Mouse (Mus musculus) liver, embryonic 12.5 days (tissue): ENCODE data around the gene Olfr1138. TPM values are rescaled to one million over a fixed set of nuclear protein-coding genes. Genes with fewer than 3 reads are reported as not detected.

Experiments used
- ATAC-seq: fragments of 200-750 bp; cut with Nextera tagmentation; 2 replicates; pipeline ENCODE4 v1.8.0; 2017; ENCODE audit warnings: moderate number of reproducible peaks, mild to moderate bottlenecking, moderate library complexity
- H3K27ac ChIP-seq: fragments of 300-500 bp; sonication (generic); 2 replicates; pipeline ENCODE4 v1.5.1; 2016; ENCODE audit warnings: mild to moderate bottlenecking
- H3K27me3 ChIP-seq: fragments of 300-500 bp; sonication (generic); replicated peaks from 2 replicates; pipeline ENCODE4 v1.6.1; 2016; ENCODE audit warnings: mild to moderate bottlenecking, moderate library complexity
- H3K36me3 ChIP-seq: fragments of 300-500 bp; sonication (generic); 2 replicates; pipeline ENCODE4 v1.6.1; 2016; ENCODE audit warnings: mild to moderate bottlenecking, moderate library complexity
- H3K4me1 ChIP-seq: fragments of 300-500 bp; sonication (generic); 2 replicates; pipeline ENCODE4 v1.6.1; 2016
- H3K4me2 ChIP-seq: fragments of 300-500 bp; sonication (generic); 2 replicates; pipeline ENCODE4 v1.6.1; 2016; ENCODE audit warnings: mild to moderate bottlenecking, moderate library complexity
- H3K4me3 ChIP-seq: fragments of 300-500 bp; sonication (generic); 2 replicates; pipeline ENCODE4 v1.5.1; 2016; ENCODE audit warnings: mild to moderate bottlenecking, moderate library complexity
- H3K9ac ChIP-seq: fragments of 300-500 bp; sonication (generic); 2 replicates; pipeline ENCODE4 v1.6.1; 2016; ENCODE audit warnings: mild to moderate bottlenecking, moderate library complexity
- H3K9me3 ChIP-seq: fragments of 300-500 bp; sonication (generic); replicated peaks from 2 replicates; pipeline ENCODE4 v1.6.1; 2016; ENCODE audit warnings: mild to moderate bottlenecking, moderate library complexity
- WGBS: fragments of 180-500 bp; shearing (Covaris S2); methylation state at CpG from one replicate; pipeline ENCODE4 v1.1.7; 2016; ENCODE audit not compliant: insufficient replicate concordance; 5-methylcytosine and 5-hydroxymethylcytosine counted together
- polyA plus RNA-seq: library from polyadenylated mRNA; unstranded; fragments of >200 nt; fragmentation: Nextera tagmentation; extraction: Ambion mirVana; gene quantifications from 2 replicates; pipeline ENCODE4 v1.2.1, GENCODE M21; 2016

Gene Olfr1138
- not detected in 2 replicates for polyA plus RNA-seq

GRCm38 (mm10) chr2:87739878-87740277 is at the start of gene Olfr1138:
Gene Olfr1138, minus strand, starts transcription at chr2:87739978.
- ATAC-seq = no peak
- Histone ChIP-seq H3K27me3 (no peaks in the 10 kb centered on the region), H3K9ac (no peak within 1 kb of the TSS), H3K36me3 (no peaks in the 10 kb centered on the region), H3K4me2 (no peak within 1 kb of the TSS), H3K27ac (no peak within 1 kb of the TSS), H3K4me1 (no peaks in the 10 kb centered on the region), H3K9me3 (no peaks in the 10 kb centered on the region), H3K4me3 (no peak within 1 kb of the TSS)
- 47% methylated on average over 1 of the region's 1 CpGs for WGBS

GRCm38 (mm10) chr2:87779183-87779582 is 39.4 kb upstream of the Olfr1138 start, which contains the start of gene Olfr152:
Gene Olfr152, plus strand, starts transcription at chr2:87779483.
- 72% methylated on average over 4 of the region's 4 CpGs for WGBS
- 0 out of 2 replicates have a peak, but pooled peaks cover 5% of the 10 kb centered on the region for H3K9me3 ChIP-seq

GRCm38 (mm10) chr2:87776143-87776542 is 36.4 kb upstream of the Olfr1138 start:
- no peak for ATAC-seq
- Histone ChIP-seq H3K4me1 (no peaks in the 10 kb centered on the region), H3K9me3 (0 out of 2 replicates have a peak, but pooled peaks cover 5% of the 10 kb centered on the region), H3K27me3 (no peaks in the 10 kb centered on the region), H3K36me3 (no peaks in the 10 kb centered on the region), H3K9ac (no peak overlapping the region), H3K27ac (no peak overlapping the region), H3K4me2 (no peak overlapping the region), H3K4me3 (no peak overlapping the region)
- 25% methylated on average over 1 of the region's 1 CpGs for WGBS

More at GRCm38 (mm10) chr2:87779183-87779582, 39.4 kb upstream of the Olfr1138 start, which contains the start of gene Olfr152:
- Histone ChIP-seq H3K27me3 (no peaks in the 10 kb centered on the region), H3K4me2 (no peak within 1 kb of the TSS), H3K4me3 (no peak within 1 kb of the TSS), H3K9ac (no peak within 1 kb of the TSS), H3K4me1 (no peaks in the 10 kb centered on the region), H3K27ac (no peak within 1 kb of the TSS), H3K36me3 (no peaks in the 10 kb centered on the region)
- no peak for ATAC-seq

GRCm38 (mm10) chr2:87753891-87754290 is 14.1 kb upstream of the Olfr1138 start, which contains the start of gene Olfr1141:
Gene Olfr1141, minus strand, starts transcription at chr2:87753991.
- Histone ChIP-seq H3K36me3 (no peaks in the 10 kb centered on the region), H3K4me2 (no peak within 1 kb of the TSS), H3K27me3 (no peaks in the 10 kb centered on the region), H3K9me3 (no peaks in the 10 kb centered on the region), H3K4me3 (no peak within 1 kb of the TSS), H3K9ac (no peak within 1 kb of the TSS), H3K4me1 (no peaks in the 10 kb centered on the region), H3K27ac (no peak within 1 kb of the TSS)
- ATAC-seq = no peak
- 51% methylated on average over 1 of the region's 1 CpGs for WGBS

GRCm38 (mm10) chr2:87743452-87743851 is 3.7 kb upstream of the Olfr1138 start, which contains the start of gene Olfr1140:
Gene Olfr1140, plus strand, starts transcription at chr2:87743752.
- Histone ChIP-seq H3K9ac (no peak within 1 kb of the TSS), H3K4me2 (no peak within 1 kb of the TSS), H3K4me3 (no peak within 1 kb of the TSS), H3K9me3 (no peaks in the 10 kb centered on the region), H3K27ac (no peak within 1 kb of the TSS), H3K36me3 (no peaks in the 10 kb centered on the region), H3K4me1 (no peaks in the 10 kb centered on the region), H3K27me3 (no peaks in the 10 kb centered on the region)
- 71% methylated on average over 3 of the region's 3 CpGs for WGBS
- no peak for ATAC-seq

- H3K9me3 ChIP-seq = 0 out of 2 replicates have a peak, but pooled peaks cover 2% of the 10 kb centered on the region
- H3K9ac ChIP-seq = no peak within 1 kb of the TSS
- no peaks in the 10 kb centered on the region for H3K36me3 ChIP-seq
- no peak within 1 kb of the TSS for H3K27ac ChIP-seq
- no peak within 1 kb of the TSS for H3K4me2 ChIP-seq
- H3K27me3 ChIP-seq = no peaks in the 10 kb centered on the region
- H3K4me1 ChIP-seq = no peaks in the 10 kb centered on the region
- no peak for ATAC-seq
- no peak within 1 kb of the TSS for H3K4me3 ChIP-seq
Measured at GRCm38 (mm10) chr2:87713079-87713478, 26.7 kb downstream of the Olfr1138 start, which contains the start of gene Olfr1137. Gene Olfr1137, minus strand, starts transcription at chr2:87713179.

- Histone ChIP-seq H3K4me3 (no peak within 1 kb of the TSS), H3K36me3 (no peaks in the 10 kb centered on the region), H3K27ac (no peak within 1 kb of the TSS), H3K4me2 (no peak within 1 kb of the TSS), H3K27me3 (no peaks in the 10 kb centered on the region), H3K9ac (no peak within 1 kb of the TSS), H3K9me3 (no peaks in the 10 kb centered on the region), H3K4me1 (no peaks in the 10 kb centered on the region)
- ATAC-seq = no peak
Measured at GRCm38 (mm10) chr2:87693847-87694246, 45.9 kb downstream of the Olfr1138 start, which contains the start of gene Olfr1136. Gene Olfr1136, minus strand, starts transcription at chr2:87693947.

Other genes starting within 250 kb of the Olfr1138 start
- gene Pramel7, start 242.9 kb downstream of the Olfr1138 start, polyA plus RNA-seq = not detected in 2 replicates
- not detected in 2 replicates for gene Pramel6, start 233.4 kb downstream of the Olfr1138 start, polyA plus RNA-seq
- not detected in 2 replicates for gene Olfr153, start 208.2 kb downstream of the Olfr1138 start, polyA plus RNA-seq
- not detected in 2 replicates for gene Olfr1128, start 194.4 kb downstream of the Olfr1138 start, polyA plus RNA-seq
- gene Olfr1129, start 166.1 kb downstream of the Olfr1138 start, polyA plus RNA-seq = not detected in 2 replicates
- gene Olfr1130, start 133.8 kb downstream of the Olfr1138 start, polyA plus RNA-seq = not detected in 2 replicates
- gene Olfr1131, start 112.9 kb downstream of the Olfr1138 start, polyA plus RNA-seq = not detected in 2 replicates
- gene Olfr1132, start 102.4 kb downstream of the Olfr1138 start, polyA plus RNA-seq = not detected in 2 replicates
- gene Olfr1133, start 92.6 kb downstream of the Olfr1138 start, polyA plus RNA-seq = not detected in 2 replicates
- not detected in 2 replicates for gene Olfr1134, start 81.5 kb downstream of the Olfr1138 start, polyA plus RNA-seq
- gene Olfr1135, start 66.3 kb downstream of the Olfr1138 start, polyA plus RNA-seq = not detected in 2 replicates
- not detected in 2 replicates for gene Olfr1136, start 46.0 kb downstream of the Olfr1138 start, polyA plus RNA-seq
- gene Olfr1137, start 26.8 kb downstream of the Olfr1138 start, polyA plus RNA-seq = not detected in 2 replicates
- not detected in 2 replicates for gene Olfr1140, start 3.8 kb upstream of the Olfr1138 start, polyA plus RNA-seq
- gene Olfr1141, start 14.0 kb upstream of the Olfr1138 start, polyA plus RNA-seq = not detected in 2 replicates
- not detected in 2 replicates for gene Olfr152, start 39.5 kb upstream of the Olfr1138 start, polyA plus RNA-seq
- gene Olfr1143, start 60.6 kb upstream of the Olfr1138 start, polyA plus RNA-seq = not detected in 2 replicates
- gene Olfr1145, start 69.8 kb upstream of the Olfr1138 start, polyA plus RNA-seq = not detected in 2 replicates
- gene Olfr1148, start 90.6 kb upstream of the Olfr1138 start, polyA plus RNA-seq = not detected in 2 replicates
- gene Olfr1150-ps1, start 104.0 kb upstream of the Olfr1138 start, polyA plus RNA-seq = not detected in 2 replicates
- gene Olfr1151, start 115.9 kb upstream of the Olfr1138 start, polyA plus RNA-seq = not detected in 2 replicates
- gene Olfr1152, start 126.5 kb upstream of the Olfr1138 start, polyA plus RNA-seq = not detected in 2 replicates
- gene Olfr1153, start 155.0 kb upstream of the Olfr1138 start, polyA plus RNA-seq = not detected in 2 replicates
- not detected in 2 replicates for gene Olfr1154, start 165.2 kb upstream of the Olfr1138 start, polyA plus RNA-seq
- not detected in 2 replicates for gene Olfr1155, start 205.2 kb upstream of the Olfr1138 start, polyA plus RNA-seq
- not detected in 2 replicates for gene Olfr1156, start 213.1 kb upstream of the Olfr1138 start, polyA plus RNA-seq
- not detected in 2 replicates for gene Olfr1157, start 228.3 kb upstream of the Olfr1138 start, polyA plus RNA-seq
- not detected in 2 replicates for gene Olfr74, start 234.7 kb upstream of the Olfr1138 start, polyA plus RNA-seq